Mouse (Mus musculus): ENCODE measurements at regions not wholly inside any gene's neighbourhood (a gene's known extent, or its start where the extent isn't known, plus 50 kb on each side); places are given as distances from the start of the nearest gene placed in this dataset.

DNA sequence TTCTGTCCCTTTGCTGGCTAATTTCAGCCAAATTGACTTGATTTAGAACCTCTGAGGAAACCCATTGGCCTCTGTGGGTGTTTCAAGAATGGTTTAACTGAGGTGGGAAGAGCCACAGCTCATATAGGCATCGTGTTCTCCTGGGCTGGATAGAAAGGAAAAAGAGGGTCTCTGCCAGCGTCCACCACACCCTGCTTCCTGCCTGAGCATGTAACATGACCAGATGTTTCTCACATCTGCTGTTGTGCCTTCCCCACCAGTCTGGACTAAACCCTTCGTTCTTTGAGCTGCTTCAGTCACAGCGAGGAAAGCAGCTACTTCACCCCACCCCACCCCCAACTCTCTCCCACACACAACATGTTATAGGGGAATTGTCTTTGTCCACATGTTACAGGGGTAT is 366.3 kb upstream of the Trib2 start:
- DNase-seq: no peak

DNA sequence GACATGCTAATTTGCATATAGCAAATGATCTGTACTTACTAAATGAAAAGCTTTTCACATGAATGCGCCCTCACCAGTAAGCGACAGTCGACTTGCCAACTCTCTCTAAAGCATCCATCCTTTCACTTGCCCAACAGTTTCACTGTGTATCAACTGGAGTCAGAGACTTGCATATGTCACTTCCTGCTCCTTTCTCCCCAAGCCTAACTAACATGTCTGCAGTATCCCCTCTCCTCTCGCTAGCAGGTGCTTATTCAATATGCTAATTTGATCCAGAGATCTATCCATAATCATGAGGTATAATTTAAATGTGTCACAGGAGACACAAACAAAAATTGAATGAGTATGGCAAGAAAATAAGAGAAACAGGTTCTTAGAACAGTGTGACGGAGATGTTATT is 364.9 kb upstream of the Trib2 start:
- DNase-seq: no peak

DNA sequence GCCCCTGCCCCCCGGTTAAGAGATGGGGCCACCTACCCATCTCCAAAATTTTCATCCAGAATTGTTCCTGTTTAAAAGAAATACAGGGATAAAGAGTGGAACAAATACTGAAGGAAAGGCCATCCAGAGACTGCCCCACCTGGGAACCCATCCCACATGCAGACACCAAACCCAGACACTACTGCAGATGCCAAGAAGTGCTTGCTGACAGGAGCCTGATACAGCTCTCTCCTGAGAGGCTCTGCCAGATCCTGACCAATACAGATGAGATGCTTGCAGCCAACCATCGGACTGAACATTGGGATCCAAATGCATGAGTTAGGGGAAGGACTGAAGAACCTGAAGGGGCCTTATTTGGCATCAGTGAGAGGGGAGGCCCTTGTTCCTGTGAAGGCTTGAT is 363.2 kb upstream of the Trib2 start:
- DNase-seq: no peak

DNA sequence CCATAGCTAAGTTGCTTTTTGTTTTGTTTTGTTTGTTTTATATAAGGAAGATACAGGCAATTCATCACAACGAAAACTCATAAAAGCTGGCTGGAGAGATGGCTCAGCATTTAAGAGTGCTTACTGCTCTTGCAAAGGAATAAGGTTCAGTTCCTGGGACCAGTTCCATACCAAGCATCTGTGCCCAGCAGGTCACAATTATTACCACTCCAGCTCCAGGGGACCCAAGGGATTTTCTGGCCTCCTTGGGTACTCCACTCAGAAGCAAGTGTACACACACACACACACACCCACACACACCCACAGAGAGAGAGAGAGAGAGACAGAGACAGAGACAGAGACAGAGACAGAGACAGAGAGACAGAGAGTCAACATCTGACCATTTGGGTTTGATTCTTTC is 359.6 kb upstream of the Trib2 start:
- DNase-seq: no peak

DNA sequence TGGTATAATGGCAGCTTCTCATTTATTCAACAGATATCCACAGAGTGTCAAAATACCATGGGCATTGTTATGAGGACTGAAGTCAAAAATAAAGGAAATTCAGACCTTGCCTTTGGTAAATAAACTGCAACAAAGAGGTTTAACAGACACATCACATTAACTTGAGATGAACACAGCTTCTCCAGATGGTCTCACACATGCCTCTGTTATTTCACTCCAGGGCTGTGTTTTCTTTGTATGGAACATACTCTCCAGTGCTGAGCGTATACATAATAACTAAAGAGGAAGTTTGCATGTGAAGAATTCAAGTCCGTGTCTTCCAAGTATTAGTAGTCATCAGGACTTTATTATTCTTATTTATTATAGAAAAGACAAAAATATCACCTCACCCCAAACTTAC is 355.5 kb upstream of the Trib2 start:
- no peak for DNase-seq

DNA sequence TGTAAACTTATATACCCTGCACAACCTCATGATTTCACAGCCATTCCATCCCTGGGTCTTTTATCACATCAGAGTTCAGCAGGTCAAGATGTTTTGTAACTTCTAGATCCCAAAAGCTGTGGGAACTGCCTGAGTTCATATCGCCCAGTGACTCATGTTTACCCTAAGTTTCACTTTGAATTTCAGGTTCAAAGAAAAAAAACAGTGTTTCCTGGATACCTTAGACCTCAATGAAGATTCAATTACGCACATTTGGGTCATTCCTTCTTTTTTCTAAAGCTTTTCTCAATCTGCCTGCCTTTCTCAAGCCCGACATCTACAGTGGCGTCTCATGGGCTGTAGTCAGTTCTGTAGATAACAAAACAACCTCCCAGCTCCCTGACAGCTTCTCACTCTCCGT is 354.9 kb upstream of the Trib2 start:
- no peak for DNase-seq

DNA sequence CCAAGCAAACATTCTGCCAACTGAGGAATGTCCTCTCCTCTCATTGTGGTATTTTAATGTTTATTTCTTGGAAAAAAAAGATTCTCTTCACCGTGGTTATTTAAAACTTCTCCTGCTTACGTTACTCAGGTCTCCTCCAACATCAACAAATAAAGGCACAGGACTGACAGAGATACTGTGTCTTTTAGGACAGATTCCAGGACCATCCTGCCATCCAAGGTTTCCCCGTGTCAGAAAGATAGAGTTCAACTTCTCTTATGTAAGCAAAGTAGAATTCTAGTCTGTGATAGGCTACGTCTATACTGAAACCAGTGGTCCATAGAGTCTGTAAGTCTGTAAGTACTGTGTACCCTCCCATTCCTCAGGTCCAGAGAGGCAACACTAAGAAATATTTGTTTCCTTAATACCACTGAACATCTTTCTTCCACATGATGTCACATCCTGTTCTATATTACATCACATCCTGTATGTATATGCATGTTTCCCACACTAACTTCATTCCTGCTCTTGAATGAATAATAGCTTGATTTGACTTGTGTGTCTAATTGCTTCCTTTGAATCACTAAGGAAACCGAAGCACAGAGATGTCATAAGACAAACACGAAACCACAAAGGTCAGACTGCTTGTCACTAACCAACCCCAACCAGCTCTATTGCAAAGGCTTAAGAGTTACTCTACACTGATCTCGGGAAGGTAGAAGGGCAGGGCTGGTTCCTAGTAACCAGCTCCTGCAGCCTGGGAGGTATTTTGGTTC is 353.2 kb upstream of the Trib2 start:
- no peak for DNase-seq

DNA sequence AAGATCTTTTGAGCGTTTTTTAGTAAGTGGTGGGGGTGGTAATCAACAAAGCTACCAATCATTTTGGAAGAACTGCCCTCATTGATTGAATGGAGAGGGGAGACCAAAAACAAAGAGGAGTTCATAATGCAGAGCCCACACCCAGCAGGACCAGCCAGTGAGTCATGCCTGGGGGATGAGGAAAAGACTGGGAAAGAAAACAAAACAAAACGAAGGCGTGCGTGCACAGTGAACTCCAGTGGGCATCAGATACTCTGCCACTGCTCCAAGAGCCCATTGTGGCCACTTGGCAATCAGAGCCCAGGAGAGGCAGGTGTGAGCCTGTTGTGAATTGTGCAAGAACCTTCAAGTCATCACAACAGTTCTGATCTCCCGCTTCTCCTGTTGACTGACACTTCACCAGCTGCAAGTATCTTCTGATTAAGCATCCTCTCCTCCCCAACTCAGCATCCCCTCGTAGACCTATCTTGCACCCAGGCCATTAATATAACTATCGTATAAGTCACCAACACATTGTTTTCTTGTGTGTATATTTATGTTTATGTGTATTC is 351.1 kb upstream of the Trib2 start:
- no peak for DNase-seq

DNA sequence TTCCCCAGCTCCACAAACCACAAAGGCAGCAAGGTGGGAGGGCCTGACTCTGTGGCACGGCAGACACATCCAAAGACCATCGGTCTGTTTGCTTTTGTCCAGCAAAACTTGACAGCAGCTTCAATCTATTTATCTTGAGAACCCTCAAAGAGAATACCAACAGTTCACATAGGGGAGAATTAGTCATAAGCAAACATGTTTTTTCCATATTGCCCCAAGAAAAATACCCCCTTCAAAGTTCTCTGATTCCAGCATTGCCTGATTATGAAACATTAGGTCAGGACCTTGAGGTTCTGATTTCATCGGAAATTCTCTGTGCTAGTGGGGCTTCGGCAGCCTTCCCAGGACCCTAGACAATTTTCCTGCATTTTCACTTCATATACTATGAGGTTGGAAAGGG is 348.4 kb upstream of the Trib2 start:
- no peak for DNase-seq

DNA sequence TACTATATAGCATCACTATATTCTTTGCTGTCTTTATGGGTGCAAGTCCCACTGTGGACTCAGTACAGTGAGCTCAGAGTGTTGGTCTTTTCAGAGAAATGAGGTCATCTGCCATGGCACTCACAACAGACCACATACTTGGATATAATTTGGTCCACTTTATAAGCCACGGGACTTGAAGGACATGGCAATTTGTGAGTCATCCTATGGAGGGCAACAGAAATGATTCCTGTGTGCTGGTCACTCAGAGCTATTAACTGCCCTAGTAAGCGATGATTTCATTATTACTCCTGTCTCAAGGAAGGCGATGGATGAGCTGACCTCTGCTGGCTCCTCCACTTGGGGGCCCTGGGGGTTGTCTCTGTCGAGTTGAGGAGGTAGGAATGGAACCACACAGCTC is 345.2 kb upstream of the Trib2 start:
- DNase-seq: no peak

DNA sequence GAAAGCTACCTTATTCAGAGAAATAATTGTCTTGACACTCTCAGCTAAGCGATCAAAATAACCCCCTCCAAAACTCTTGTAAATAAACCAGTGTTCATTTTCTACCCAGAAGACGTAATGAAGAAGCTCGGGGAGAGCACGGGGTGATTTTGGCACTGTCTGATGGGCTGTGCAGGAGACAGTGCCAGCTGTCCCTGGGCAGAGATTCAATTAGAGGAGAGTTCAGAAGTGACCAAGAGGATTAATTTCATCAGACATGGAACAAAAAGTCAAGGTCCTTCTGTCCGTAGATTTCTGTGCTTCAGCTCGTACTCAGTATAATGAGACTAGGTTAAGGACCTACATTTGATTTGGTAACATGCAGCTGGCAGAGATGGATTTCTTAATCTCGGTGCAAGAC is 341.2 kb upstream of the Trib2 start:
- no peak for DNase-seq

DNA sequence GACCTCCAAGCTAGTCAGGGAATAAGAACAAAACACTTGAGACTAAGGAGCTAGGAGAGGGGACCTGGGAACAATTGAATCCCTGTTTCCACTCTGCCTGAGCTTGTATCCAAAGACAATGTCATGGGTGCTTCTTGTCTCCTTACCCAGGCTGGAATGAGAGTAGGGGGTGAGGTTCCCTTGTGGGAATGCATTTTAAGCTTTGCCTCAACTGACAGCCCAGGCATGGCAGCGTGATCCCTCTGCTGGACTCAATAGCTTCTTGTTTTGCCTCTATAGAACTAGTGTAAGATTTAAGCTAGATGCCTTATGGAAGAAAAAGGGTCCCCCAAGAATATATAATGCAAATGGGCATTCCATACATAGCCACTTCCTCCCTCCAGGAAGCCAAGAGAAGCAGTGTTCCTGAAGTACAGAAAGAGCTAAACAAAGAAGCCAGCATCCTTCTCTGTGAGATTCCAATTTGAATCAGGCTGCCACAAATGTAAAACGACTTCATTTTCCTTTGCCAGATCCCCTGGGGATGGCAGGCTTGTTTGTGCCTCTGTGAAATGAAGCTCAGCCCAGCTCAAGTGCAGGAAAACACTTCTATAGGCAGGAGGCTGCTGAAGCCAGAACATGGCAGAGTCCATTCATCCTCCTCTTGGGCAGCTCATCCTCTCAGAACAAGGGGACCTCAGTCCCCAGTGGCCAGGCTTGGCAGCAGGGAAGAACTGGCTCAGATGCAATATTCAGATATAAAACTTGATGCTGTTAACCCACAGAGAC is 339.3 kb upstream of the Trib2 start:
- no peak for DNase-seq

DNA sequence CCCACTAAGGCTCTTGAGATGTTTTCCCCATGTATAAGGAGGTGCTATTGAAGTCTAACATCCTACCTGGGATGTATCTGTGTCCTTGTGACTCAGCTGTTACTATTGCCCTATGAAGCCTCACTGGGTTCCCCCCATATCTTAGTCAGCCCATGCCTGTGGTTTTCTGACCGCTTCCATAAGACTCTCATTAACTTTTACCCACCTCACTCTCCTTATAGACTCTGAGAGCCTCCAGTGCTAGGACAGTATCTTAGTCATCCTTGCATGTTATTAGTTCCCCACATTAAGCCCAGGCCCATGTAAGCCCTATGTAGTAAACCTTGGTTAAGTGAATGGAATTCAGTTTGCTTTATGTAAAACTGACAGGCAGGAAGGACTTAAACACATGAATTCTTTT is 337.5 kb upstream of the Trib2 start:
- no peak for DNase-seq

DNA sequence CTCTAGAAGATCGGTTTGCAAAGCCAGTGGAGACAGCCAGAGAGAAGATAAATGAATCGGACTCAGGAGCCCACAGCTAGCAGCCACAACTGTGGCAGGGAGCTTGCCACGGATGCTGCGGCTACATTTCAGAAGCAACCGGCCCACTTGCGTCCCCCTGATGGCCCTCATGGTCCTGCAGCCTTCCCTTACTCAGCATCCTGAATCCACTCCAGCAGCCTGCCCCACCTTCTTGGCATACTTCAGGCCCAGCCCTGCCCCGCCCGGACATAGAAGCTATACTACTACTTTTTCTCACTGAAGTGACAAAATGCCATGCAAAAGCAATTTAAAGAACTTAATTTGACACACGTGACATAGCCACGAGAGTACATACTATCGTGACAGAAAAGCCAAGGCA is 335.4 kb upstream of the Trib2 start:
- DNase-seq: no peak

DNA sequence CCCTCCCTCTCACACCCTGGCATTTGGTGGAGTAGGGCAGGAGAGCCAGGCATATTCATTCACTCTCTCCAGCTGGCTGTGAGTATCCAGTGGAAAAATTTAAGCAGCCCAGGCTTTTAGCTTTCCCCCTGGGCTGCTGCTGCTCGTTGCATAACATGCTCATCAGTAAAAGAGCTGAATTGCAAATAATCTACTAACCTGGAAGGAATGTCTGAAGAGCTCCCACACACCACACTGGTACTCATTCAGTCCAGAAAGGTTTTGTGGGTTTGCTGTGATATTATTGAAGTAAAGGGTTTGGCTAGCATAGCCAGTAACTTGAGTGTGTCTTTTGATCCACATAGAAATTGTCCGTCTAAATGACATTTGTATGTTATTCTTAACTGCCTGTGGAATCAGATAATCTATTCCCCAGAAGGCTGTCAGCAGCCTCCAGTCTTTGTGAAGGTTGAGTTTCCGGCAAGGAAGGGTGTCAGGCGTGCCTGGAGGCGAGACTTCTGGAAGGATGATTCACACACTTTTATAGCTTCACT is 334.5 kb upstream of the Trib2 start:
- no peak for DNase-seq

DNA sequence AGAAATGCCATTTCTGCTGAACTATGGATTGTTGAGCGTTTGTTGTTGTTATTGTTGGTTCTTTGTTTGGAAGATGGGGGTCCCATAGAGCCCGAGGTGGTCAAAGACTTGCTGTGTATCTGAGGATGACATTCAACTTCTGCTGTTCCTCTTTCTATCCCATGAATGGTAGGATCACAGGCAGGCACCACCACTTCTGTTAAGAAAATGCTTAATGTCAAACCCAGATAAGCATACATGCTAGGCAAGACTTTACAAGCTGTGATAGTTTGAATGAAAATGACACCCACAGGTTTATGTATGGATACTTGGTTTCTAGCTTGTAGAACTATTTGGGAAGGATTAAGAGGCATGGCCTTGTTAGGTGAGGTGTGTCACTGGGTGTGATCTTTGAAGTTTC is 330.2 kb upstream of the Trib2 start:
- no peak for DNase-seq

DNA sequence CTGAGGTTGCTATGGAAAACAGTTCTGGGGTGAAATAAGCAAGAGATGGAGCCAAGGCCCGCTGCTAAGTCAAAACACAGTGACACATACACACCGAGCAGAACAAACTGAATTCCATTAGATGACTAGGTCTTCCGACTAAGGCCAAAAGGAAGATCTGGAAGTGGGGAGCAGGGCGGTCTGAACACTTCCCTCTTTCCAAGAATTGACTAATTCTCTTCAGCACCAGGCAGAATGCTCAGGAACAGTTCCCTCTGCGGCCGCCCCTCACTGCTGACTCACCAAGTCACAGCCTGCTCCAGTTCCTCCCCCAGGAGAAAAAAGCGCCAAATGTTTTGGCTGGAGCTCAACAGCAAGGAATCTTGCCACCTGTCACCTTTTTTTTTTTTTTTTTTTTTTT is 328.9 kb upstream of the Trib2 start:
- no peak for DNase-seq

DNA sequence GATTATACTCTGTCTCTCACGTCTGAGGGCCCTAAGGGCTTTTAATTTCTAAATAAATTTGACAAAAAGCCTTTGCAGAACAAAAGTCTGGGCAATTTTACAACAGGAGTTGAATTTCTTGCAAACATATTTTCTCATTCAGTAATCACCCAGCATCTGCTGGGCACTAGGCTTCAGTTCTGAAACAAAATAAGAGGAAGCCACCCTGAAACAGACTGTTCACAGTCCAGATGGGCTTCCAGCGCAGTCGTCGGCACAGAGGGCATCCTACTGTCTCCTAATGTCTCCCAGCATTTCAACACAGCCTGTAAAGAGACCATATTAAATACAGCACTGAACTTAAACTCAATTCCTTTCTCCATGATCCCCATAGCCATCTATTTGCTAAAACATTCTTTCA is 324.5 kb upstream of the Trib2 start:
- no peak for DNase-seq

DNA sequence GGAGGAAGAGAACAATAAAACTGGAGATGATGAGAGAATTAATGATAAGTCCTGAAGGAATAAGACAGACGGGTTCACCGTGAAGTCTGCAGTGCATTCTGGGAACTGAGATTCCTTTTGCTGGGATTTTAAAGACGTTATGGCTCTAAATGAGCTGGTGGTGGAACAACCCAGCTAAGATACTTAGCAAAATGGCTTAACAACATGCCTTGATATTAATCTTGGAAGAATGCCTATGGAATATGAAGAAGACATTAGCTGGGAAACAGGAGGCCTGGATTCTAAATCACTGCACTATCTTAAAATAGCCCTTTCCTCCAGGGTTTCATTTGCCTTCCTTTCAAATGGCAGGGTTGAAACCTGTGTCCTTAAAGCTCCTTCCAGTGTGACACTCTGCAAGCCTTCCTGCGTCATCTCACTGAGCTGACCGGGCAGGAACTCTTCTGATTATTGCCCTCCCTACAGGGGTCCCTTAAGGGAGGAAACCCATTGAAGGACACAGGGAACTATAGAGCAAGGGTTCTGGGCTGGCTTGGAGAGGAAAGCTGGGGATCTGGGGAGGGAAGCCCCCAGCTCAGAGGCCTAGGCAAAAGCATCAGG is 323.9 kb upstream of the Trib2 start:
- no peak for DNase-seq

DNA sequence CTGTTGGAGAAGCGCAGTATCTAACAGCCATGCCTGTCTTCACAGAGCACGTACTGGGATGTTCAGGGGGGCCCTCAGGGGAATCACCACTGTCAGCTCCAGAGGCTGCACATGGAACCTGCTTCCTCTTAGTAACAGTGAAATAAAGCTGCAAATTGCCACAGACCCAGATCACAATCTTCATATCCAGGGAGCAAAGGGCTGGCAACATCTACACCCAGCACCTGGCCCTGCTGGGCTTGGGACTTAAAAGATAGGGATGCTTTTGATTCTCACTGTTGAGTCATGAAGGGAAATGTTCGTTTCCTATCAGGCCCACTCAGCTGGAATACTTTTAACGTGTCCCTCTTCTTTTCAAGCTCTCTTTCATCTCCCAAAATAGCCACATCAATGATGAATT is 322.4 kb upstream of the Trib2 start:
- no peak for DNase-seq

DNA sequence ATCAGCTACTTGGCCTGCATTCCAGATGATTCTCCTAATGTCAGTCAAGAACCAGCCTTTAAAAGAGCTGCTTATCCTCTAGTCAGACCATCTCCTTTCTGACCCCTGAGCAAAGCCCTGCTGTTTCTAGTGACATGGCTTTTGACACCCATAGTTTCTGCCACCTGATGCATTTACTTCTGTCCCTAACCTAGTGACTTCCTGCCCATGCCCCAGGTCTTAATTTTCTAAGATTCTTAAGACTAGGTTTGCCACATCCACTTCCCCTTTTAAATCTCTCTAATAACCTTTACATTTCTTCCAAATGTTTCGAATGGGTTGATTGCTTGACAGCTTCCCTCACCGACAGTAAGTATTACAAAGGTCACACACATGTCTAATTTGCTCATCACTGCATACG is 321.1 kb upstream of the Trib2 start:
- no peak for DNase-seq

DNA sequence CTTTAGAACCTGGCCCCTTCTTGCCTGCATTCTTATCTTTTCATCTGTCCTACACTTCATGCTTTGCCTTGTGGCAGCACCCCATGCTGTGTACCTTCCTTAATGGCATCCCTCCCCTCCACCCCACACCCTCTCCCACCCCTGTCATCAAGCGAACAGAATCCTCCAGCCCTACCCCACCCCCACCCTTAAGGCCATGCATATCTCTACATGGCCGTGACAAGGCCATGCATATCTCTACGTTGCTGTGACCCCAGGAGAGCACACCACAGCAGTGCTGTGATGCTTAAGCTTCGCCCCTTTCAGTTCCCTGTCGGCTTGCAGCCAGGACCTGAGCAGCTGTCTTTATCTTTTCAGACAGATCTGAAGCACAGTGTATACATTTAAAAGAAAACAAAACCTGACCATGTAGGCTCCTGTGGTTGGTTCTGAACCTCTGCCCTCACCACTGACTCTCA is 319.5 kb upstream of the Trib2 start:
- peak; percentile 26 for DNase-seq

DNA sequence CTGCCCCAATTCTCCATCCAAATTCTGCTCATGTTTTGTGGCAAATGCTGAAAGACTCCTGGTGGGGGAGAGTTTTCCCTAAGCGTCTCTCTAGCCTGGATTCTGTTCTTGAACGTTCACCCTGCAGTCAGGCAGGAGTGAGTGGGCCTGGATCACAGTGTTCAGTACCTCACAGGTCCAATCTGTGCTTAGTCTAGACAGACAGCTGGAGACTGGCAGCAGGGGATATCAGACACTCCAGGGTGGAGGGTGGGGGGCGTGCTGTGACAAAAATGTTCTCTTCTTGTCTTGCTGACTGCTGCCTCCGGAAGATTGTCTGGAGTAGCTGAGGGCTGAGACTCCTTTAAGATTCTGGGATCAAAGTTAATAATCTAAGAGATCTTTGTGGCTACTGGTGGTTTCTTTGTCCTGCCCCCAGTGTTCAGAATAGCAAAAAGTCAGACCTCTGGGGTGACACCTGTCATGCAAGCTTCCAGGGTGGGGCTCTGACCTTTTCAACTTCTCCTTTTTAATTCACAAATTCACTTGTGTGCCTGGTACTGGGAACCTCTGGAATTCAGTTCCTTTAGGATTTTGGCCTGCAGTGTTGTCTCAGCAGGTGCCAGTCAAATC is 319.0 kb upstream of the Trib2 start:
- DNase-seq: peak; percentile 37

Measured in thymus, postnatal 4 days (tissue).